Mouse (Mus musculus): Measurements from ENCODE around the gene Otud3.

- TF ChIP-seq POLR2A (IDR thresholded peaks at IDR 0.05; ENCODE audit: low read depth, low read length) (no peak), CTCF (IDR thresholded peaks at IDR 0.05; ENCODE audit: extremely low read depth, insufficient read length, insufficient replicate concordance, low read depth, low read length) (no peak)
These were observed 37.8 kb downstream of the Otud3 start for GRCm38 (mm10) chr4:138875986-138876385.
